Mouse (Mus musculus) forebrain, embryonic 12.5 days (tissue): Measurements from ENCODE around the gene Zbed3. TPM values are rescaled to one million over a fixed set of nuclear protein-coding genes. Genes with fewer than 3 reads are reported as not detected.

Source experiments
- polyA plus RNA-seq: library from polyadenylated mRNA; unstranded; fragments of >200 nt; fragmentation: Nextera tagmentation; extraction: Ambion mirVana; gene quantifications from 2 replicates; pipeline ENCODE4 v1.2.1, GENCODE M21; 2016

The Zbed3 gene
- polyA plus RNA-seq, 1 experiment from 2014 or later, result 68.1 TPM

Other genes with a start within 250 kb of the Zbed3 start
- gene Pde8b, start 73.3 kb upstream of the Zbed3 start, polyA plus RNA-seq, result 3.7 and 4.0 TPM in 2 replicates
- gene Aggf1, start 51.7 kb downstream of the Zbed3 start, polyA plus RNA-seq, result 52.4 and 54.2 TPM in 2 replicates
- gene Crhbp, start 121.3 kb downstream of the Zbed3 start, polyA plus RNA-seq, result 0.41 and 0.65 TPM in 2 replicates
- 1.7 and 5.0 TPM in 2 replicates for gene S100z, start 155.1 kb downstream of the Zbed3 start, polyA plus RNA-seq
- 0.32 and 0.33 TPM in 2 replicates for gene F2rl1, start 201.6 kb downstream of the Zbed3 start, polyA plus RNA-seq